Mouse (Mus musculus) CD4-positive naive resting alpha-beta T cell, adult 76 days (primary cell): Measurements from ENCODE around the gene Dgkk. TPM values are rescaled to one million over a fixed set of nuclear protein-coding genes. Genes with fewer than 3 reads are reported as not detected.

Source experiments
- total RNA-seq: library from RNA; stranded (reverse); gene quantifications from one replicate; pipeline ENCODE4 v1.2.4, GENCODE M21; 2023

The Dgkk gene
- not detected for total RNA-seq

GRCm38 (mm10) chrX:6779006-6779405, at the start of gene Dgkk:
Gene Dgkk, plus strand, starts transcription at chrX:6779306.

